Mouse (Mus musculus): ENCODE results near the gene Rgs9. TPM values are rescaled to one million over a fixed set of nuclear protein-coding genes. Genes with fewer than 3 reads are reported as not detected.

Rgs9 gene
- polyA plus RNA-seq, 1 experiment from 2014 or later = 2.8 TPM

- Histone ChIP-seq H3K9me3 (ENCODE audit: control insufficient read depth) (no peaks in the 10 kb centered on the region), H3K36me3 (ENCODE audit: control insufficient read depth, insufficient read depth) (no peaks in the 10 kb centered on the region), H3K27ac (ENCODE audit: low read depth, low read length) (no peak overlapping the region), H3K27me3 (replicated peaks; ENCODE audit: control insufficient read depth, insufficient read depth, low read length) (no peaks in the 10 kb centered on the region), H3K4me2 (replicated peaks; ENCODE audit: low read depth) (no peak overlapping the region), H3K9ac (ENCODE audit: low read depth, low read length) (no peak overlapping the region), H3K4me3 (ENCODE audit: low read depth, low read length) (no peak overlapping the region), H3K4me1 (replicated peaks; ENCODE audit: control insufficient read depth, insufficient read depth, low read length) (no peaks in the 10 kb centered on the region)
- 90% methylated on average over 8 of the region's 8 CpGs for WGBS
- ATAC-seq = no peak
- TF ChIP-seq CTCF (IDR thresholded peaks at IDR 0.05; ENCODE audit: low read depth) = no peak
Observed at GRCm38 (mm10) chr11:109175376-109175969, 122.5 kb downstream of the Rgs9 start.

Other genes starting within 250 kb of the Rgs9 start
- not detected in 2 replicates for gene E030025P04Rik, start 153.8 kb downstream of the Rgs9 start, polyA plus RNA-seq (2015; fragmentation: Nextera tagmentation; extraction: Ambion mirVana)
- 81.7 and 86.9 TPM in 2 replicates for gene Gna13, start 64.7 kb upstream of the Rgs9 start, polyA plus RNA-seq (2015; fragmentation: Nextera tagmentation; extraction: Ambion mirVana)
- 0.08 TPM in 1 of 2 replicates, not detected in the other for gene 9930022D16Rik, start 115.8 kb upstream of the Rgs9 start, polyA plus RNA-seq (2015; fragmentation: Nextera tagmentation; extraction: Ambion mirVana)
- 22.7 and 23.8 TPM in 2 replicates for gene Amz2, start 127.8 kb upstream of the Rgs9 start, polyA plus RNA-seq (2015; fragmentation: Nextera tagmentation; extraction: Ambion mirVana)
- 50.9 and 54.4 TPM in 2 replicates for gene Arsg, start 175.2 kb upstream of the Rgs9 start, polyA plus RNA-seq (2015; fragmentation: Nextera tagmentation; extraction: Ambion mirVana)
- gene Slc16a6, start 175.5 kb upstream of the Rgs9 start, polyA plus RNA-seq (2015; fragmentation: Nextera tagmentation; extraction: Ambion mirVana) = 129 and 143 TPM in 2 replicates